Mouse (Mus musculus) spleen, adult 2 months (tissue): Measurements from ENCODE around the gene Epop. TPM values are rescaled to one million over a fixed set of nuclear protein-coding genes. Genes with fewer than 3 reads are reported as not detected.
"Not testable (repeated sequence)": the region's sequence is repeated elsewhere in the genome, so short reads cannot be mapped to it uniquely, and the experiment has no call there.

ENCODE experiments used
- DNase-seq, 2 experiments: peaks; one replicate each; pipeline versions ENCODE4 v3.0.0 to v3.0.0-alpha.2; 2012 to 2021; ENCODE audit warnings: low spot score in 2 of 2, low read depth in 1 of 2
- H3K27ac ChIP-seq: fragments of 200-500 bp; 2 replicates; pipeline ENCODE4 v1.5.1; 2012; ENCODE audit warnings: low read length, inconsistent platforms; ENCODE audit not compliant: insufficient read depth
- H3K27me3 ChIP-seq: fragments of 200-500 bp; 2 replicates; pipeline ENCODE4 v1.6.1; 2012; ENCODE audit warnings: mild to moderate bottlenecking, moderate library complexity, low read length, inconsistent platforms; ENCODE audit not compliant: control insufficient read depth, insufficient read depth
- H3K36me3 ChIP-seq: fragments of 200-500 bp; 2 replicates; pipeline ENCODE4 v1.6.1; 2012; ENCODE audit warnings: mild to moderate bottlenecking, low read length, inconsistent platforms; ENCODE audit not compliant: control insufficient read depth, insufficient read depth
- H3K4me1 ChIP-seq: fragments of 200-500 bp; 2 replicates; pipeline ENCODE4 v1.6.1; 2011; ENCODE audit warnings: inconsistent platforms; ENCODE audit not compliant: control insufficient read depth, insufficient read depth, insufficient read length
- H3K4me3 ChIP-seq: fragments of 200-500 bp; 2 replicates; pipeline ENCODE4 v1.5.1; 2011; ENCODE audit warnings: mild to moderate bottlenecking, inconsistent platforms; ENCODE audit not compliant: insufficient read depth, insufficient read length; ENCODE audit errors: extremely low read depth
- CTCF ChIP-seq: fragments of 200-500 bp; IDR thresholded peaks from 2 replicates; pipeline ENCODE4 v1.5.1; 2011; ENCODE audit warnings: mild to moderate bottlenecking, inconsistent platforms; ENCODE audit not compliant: insufficient read depth, insufficient read length, insufficient replicate concordance; ENCODE audit errors: extremely low read depth
- POLR2A ChIP-seq: fragments of 200-500 bp; IDR thresholded peaks from 2 replicates; pipeline ENCODE4 v1.6.1; 2011; ENCODE audit warnings: low read depth, low read length, inconsistent platforms
- WGBS: fragments of 180-500 bp; shearing (Covaris S2); methylation state at CpG from one replicate; pipeline ENCODE4 v1.1.7; 2018; 5-methylcytosine and 5-hydroxymethylcytosine counted together
- polyA plus RNA-seq: library from polyadenylated mRNA; depleted of rRNA; stranded (reverse); fragments of >200 nt; gene quantifications from 2 replicates; pipeline ENCODE4 v1.2.3, GENCODE M21; 2012

Epop gene
- polyA plus RNA-seq, 1 experiment: 3.9 TPM

- WGBS: 71% methylated on average over 4 of the region's 6 CpGs
- no peak overlapping the region for H3K27ac ChIP-seq
- H3K36me3 ChIP-seq: no peaks in the 10 kb centered on the region; the same call in 1 of the 2 replicates
- H3K27me3 ChIP-seq: no peaks in the 10 kb centered on the region
- TF ChIP-seq POLR2A (no peak), CTCF (no peak)
- H3K4me1 ChIP-seq: peaks cover 6% of the 10 kb centered on the region; the same call in 1 of the 2 replicates
- H3K4me3 ChIP-seq: no peak overlapping the region
- no peak for DNase-seq
These were observed 27.9 kb upstream of the Epop start for GRCm38 (mm10) chr11:97657184-97657945.

GRCm38 (mm10) chr11:97656269-97656971 lies 26.9 kb upstream of the Epop start:
- 89% methylated on average over 14 of the region's 14 CpGs for WGBS
- H3K4me3 ChIP-seq: no peak overlapping the region
- peaks cover 6% of the 10 kb centered on the region; the same call in 1 of the 2 replicates for H3K4me1 ChIP-seq
- H3K36me3 ChIP-seq: no peaks in the 10 kb centered on the region; the same call in 1 of the 2 replicates
- no peaks in the 10 kb centered on the region for H3K27me3 ChIP-seq
- TF ChIP-seq POLR2A (no peak), CTCF (no peak)
- DNase-seq: no peak
- H3K27ac ChIP-seq: no peak overlapping the region

DNA sequence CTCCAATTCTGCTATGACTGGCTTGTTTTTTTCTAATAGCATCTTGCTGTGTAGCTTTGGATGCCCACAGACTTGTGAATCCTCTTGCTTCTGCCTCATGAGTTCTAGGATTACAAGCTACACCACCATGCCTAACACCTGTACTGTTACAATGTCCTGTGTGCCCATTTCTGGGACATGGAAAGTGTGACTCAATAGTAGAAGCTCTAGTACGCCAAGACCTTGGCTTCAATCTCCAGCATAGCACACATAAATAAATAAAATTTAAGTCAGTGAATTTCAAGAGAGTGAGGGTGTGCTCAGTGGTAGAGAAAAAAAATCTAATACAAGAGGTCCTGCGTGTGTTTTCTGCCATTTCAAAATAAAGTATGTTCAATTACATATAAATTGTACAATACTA lies 24.7 kb upstream of the Epop start:
- 87% methylated on average over 2 of the region's 2 CpGs for WGBS
- no peaks in the 10 kb centered on the region; the same call in 1 of the 2 replicates for H3K36me3 ChIP-seq
- H3K4me3 ChIP-seq: no peak overlapping the region
- DNase-seq: no peak
- H3K27ac ChIP-seq: no peak overlapping the region
- H3K27me3 ChIP-seq: no peaks in the 10 kb centered on the region
- peaks cover 6% of the 10 kb centered on the region; the same call in 1 of the 2 replicates for H3K4me1 ChIP-seq
- TF ChIP-seq POLR2A (no peak), CTCF (no peak)

GRCm38 (mm10) chr11:97653376-97653775 lies 23.9 kb upstream of the Epop start:
- H3K4me1 ChIP-seq, H3K4me3 ChIP-seq, H3K27ac ChIP-seq, H3K27me3 ChIP-seq, DNase-seq, H3K36me3 ChIP-seq: not testable (repeated sequence)
- WGBS: 94% methylated on average over 11 of the region's 11 CpGs

- DNase-seq: no peak
- no peak overlapping the region for H3K4me3 ChIP-seq
- H3K27me3 ChIP-seq: no peaks in the 10 kb centered on the region
- no peaks in the 10 kb centered on the region for H3K36me3 ChIP-seq
- WGBS: 75% methylated on average over 5 of the region's 5 CpGs
- TF ChIP-seq CTCF (no peak), POLR2A (no peak)
- H3K27ac ChIP-seq: no peak overlapping the region
- H3K4me1 ChIP-seq: no peaks in the 10 kb centered on the region
These were observed 20.8 kb upstream of the Epop start for GRCm38 (mm10) chr11:97650341-97650740.

DNA sequence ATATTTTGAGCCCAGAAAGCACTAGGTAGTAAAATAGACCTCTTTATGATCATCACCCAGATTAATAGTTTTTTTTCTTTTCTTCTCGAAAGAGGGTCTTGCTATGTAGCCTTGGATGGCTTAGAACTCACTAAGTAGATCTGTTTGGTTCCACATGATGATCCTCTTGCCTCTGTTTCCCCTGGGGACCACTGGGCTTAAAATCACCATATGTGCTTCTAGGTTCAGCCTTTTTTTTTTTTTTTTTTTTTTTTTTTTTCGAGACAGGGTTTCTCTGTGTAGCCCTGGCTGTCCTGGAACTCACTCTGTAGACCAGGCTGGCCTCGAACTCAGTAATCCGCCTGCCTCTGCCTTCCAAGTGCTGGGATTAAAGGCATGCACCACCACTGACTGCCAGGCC lies 19.0 kb upstream of the Epop start:
- DNase-seq, H3K27ac ChIP-seq, H3K4me3 ChIP-seq, H3K4me1 ChIP-seq, H3K36me3 ChIP-seq, H3K27me3 ChIP-seq: not testable (repeated sequence)
- 64% methylated on average over 4 of the region's 4 CpGs for WGBS

DNA sequence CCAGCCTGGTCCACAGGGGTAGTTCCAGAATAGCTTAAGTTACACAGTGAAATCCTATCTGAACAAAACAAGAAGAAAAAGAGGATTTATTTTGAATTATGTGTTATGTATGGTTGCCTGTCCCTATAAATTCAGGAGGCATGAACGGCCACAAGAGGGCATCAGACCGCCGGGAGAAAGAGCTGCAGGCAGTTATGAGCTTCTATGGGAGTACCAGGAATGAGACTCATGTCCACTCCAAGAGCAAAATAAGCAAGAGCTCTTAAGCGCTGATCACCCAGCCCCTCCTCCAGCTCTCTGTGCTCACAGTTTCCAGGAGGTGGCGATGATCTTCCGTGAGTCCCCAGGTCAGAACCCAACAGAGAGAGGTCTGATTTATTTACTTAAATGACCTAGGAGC lies 15.3 kb upstream of the Epop start:
- DNase-seq: peak in 1 of 2 experiments; percentile 81
- peaks cover 4% of the 10 kb centered on the region; the same call in 1 of the 2 replicates for H3K4me1 ChIP-seq
- TF ChIP-seq CTCF (peak; percentile 69; the same call in 1 of the 2 replicates), POLR2A (no peak)
- no peaks in the 10 kb centered on the region for H3K27me3 ChIP-seq
- 11% methylated on average over 6 of the region's 6 CpGs for WGBS
- H3K36me3 ChIP-seq: no peaks in the 10 kb centered on the region
- H3K4me3 ChIP-seq: no peak overlapping the region
- H3K27ac ChIP-seq: no peak overlapping the region
